Mouse (Mus musculus) v-Abl transformed pro-B cells (cell line): ENCODE data around the gene Ckmt2.

Experiments
- in situ Hi-C, 2 experiments: fragments of 400-800 bp; cut with MboI; formaldehyde crosslinking; loops; one replicate each; pipeline ENCODE4 v1.15.1; 2025; ENCODE audit not compliant: unreplicated experiment in 2 of 2

Ckmt2 gene

GRCm38 (mm10) chr13:91875581-91875980 lies 1.1 kb downstream of the Ckmt2 start:
- in situ Hi-C loops = no loop called here

GRCm38 (mm10) chr13:91874565-91874964 lies 2.1 kb downstream of the Ckmt2 start:
- in situ Hi-C loops = no loop called here

DNA sequence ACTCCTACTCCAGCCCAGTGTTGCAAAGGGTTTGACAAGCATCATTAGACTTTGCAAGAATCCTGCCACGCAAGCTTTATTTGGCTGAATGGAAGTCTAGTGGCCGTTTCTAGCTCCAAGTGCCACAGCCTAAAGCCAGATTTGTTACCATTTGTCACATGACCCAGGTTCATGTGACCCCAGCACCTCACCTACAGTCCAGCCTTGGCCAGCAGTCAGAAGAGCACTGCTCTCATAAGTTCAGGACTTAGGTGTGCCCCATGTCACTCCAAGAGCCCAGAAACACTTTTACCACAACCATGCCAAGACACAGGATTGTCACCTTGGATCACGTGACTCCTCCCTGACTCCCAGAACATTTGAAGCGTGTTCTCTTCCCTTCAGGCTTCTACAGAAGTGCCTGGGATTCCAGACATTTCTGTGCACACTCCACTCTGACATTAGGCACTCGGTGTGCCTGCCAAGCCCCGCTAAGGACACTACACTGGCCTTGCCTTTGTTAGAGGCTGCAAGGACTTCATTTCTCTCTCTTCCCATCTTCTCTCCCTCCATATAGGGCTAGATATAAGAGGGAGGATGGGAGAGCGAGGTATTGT lies 2.9 kb downstream of the Ckmt2 start:
- in situ Hi-C loops = no loop called here

DNA sequence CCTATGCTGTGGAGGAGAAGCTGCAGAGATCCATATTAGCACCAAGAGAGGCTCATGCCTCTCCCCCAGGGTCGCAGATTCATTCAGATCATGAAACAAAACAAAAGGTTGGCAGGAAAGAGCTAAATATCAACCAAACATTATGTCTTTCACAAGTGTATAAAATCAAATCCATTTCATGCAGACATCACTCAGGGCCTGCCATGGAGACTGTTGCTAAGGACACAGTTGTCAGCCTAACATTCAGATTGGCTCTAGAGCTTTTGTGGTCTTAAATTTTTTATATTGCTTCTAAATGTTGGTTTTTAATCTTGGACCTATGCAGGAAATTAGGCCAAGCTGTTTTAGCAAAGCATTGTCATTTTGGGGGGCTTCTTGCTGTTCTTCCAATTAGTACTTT lies 8.1 kb downstream of the Ckmt2 start:
- in situ Hi-C loops = no loop called here

DNA sequence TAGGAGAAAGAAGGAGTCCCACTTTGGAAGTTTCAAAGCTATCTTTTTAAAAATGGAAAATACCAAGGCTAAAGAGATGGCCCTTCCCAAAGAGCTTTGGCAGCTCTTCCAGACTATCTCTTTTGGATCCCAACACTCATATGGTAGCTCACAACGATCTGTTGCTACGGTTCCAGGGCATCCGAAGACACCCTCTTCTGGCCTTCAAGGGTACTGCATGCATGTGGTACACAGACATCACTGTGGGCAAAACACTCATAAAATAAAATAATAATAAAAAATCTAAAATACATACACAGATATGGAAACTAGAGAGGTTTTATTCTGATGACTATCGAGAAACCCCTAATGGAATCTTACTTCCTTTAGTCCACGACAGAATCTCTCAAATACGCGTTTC lies 17.9 kb downstream of the Ckmt2 start:
- in situ Hi-C loops = loop anchor here (5.0 kb wide), 2 partner anchors 922 to 927 kb away; no protein-coding TSS in a partner anchor

- in situ Hi-C loops = loop anchor here (5.0 kb wide), 2 partner anchors 920 to 925 kb away; no protein-coding TSS in a partner anchor
These were observed 19.3 kb downstream of the Ckmt2 start for GRCm38 (mm10) chr13:91857427-91857826.

GRCm38 (mm10) chr13:91854412-91854811 lies 22.3 kb downstream of the Ckmt2 start:
- in situ Hi-C loops = no loop called here

DNA sequence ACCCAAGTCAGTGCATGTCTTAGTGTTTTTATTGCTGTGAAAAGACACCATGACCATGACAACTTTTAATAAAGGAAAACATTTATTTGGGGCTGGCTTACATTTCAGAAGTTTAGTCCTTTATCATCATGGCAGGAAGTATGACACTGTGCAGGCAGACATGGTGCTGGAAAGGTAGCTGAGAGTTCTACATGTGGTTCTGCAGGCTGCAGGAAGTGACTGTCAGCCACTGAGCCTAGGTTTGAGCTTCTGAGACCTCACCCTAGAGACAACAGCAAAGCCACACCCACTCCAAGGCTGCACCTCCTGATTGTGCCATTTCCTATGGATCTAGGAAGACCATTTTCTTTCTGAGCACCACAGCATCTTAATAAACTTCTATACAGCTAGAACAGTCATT lies 48.8 kb downstream of the Ckmt2 start:
- in situ Hi-C loops = no loop called here

DNA sequence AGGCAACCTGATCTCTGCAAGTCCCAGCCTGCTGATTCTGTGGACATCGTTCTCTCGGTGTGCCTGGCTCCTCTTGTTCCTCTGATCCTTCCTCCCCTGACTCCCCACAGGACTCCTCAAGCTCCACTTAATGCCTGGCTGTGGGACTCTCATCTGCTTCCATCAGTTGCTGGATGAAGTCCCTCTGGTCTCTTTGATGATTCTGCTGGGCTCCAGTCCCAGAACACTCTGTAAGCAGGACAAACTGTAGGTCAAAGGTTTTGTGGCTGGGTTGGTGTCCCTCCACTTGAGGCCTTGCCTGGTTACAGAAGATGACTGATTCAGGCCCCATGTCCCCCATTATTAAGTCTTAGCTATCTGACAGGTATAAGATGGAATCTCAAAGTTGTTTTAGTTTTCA lies 50.6 kb downstream of the Ckmt2 start:
- in situ Hi-C loops = no loop called here

DNA sequence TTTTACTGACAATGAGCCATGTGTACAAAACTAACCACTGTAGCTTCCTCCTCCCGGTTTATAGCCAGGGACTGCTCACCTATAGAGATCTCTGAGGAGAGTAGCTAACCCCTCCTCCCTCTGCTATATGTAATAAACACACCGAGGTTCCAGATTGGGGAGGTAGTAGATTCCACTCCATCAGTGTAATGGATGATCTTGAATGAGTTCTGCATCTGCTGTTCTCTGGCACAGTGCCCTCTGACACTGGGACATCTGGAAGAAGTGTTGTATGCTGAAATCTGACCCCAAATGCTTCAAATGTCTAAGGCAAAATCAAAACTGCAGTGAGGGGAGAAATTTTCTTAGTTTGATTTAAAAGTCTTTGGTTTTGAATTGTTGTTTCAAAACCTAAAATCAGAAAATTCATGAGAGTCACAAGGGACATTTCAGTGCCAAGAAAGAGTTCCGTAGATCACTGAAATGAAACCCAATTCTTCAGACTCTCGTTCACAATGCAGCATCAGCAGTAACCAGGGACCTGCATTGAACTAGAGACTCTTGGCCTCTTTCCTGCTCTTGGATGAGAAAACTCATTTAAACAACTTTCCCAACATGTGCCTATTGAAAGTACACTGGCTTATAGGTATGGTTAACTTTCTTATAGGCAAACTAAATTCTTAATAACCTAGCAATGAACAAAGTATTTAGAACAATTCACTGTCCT lies 51.7 kb downstream of the Ckmt2 start:
- in situ Hi-C loops = loop anchor here in 1 of 2 experiments (25.0 kb wide), 2 partner anchors 363 to 1738 kb away; partner anchors contain the start of genes Ssbp2, Tmem167 and Xrcc4

DNA sequence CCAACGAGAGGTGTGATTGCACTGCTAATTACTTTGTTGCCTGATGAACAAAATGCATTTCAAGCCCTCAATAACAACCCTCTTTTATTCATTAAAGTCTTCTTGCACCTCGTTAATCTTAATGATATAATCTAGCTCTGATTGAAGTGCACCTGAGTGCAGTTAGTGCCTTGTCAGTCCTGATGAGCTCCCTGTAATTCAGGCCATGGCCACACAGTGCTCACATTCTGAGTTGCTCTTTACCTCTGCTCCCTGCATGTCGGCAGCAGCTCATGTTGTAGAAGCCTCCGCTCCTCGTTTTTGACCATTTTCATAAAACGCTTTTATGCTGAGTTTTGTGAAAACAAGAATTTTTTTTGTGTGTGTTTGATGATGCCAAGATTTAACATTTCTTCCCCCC lies 53.0 kb downstream of the Ckmt2 start:
- in situ Hi-C loops = loop anchor here in 1 of 2 experiments (25.0 kb wide), 2 partner anchors 361 to 1736 kb away; partner anchors contain the start of genes Ssbp2, Tmem167 and Xrcc4

GRCm38 (mm10) chr13:91814670-91815069 lies 62.0 kb downstream of the Ckmt2 start:
- in situ Hi-C loops = loop anchor here in 1 of 2 experiments (25.0 kb wide), 2 partner anchors 352 to 1727 kb away; partner anchors contain the start of genes Ssbp2, Tmem167 and Xrcc4

- in situ Hi-C loops = loop anchor here (5.0 to 25.0 kb wide), 6 partner anchors 347 to 1722 kb away; partner anchors contain the start of genes Dhfr (in 1 of the 2), Msh3 (in 1 of the 2), Rps23 (in 1 of the 2) and Ssbp2 (in 1 of the 2)
These were observed 67.2 kb downstream of the Ckmt2 start for GRCm38 (mm10) chr13:91809476-91809875.

DNA sequence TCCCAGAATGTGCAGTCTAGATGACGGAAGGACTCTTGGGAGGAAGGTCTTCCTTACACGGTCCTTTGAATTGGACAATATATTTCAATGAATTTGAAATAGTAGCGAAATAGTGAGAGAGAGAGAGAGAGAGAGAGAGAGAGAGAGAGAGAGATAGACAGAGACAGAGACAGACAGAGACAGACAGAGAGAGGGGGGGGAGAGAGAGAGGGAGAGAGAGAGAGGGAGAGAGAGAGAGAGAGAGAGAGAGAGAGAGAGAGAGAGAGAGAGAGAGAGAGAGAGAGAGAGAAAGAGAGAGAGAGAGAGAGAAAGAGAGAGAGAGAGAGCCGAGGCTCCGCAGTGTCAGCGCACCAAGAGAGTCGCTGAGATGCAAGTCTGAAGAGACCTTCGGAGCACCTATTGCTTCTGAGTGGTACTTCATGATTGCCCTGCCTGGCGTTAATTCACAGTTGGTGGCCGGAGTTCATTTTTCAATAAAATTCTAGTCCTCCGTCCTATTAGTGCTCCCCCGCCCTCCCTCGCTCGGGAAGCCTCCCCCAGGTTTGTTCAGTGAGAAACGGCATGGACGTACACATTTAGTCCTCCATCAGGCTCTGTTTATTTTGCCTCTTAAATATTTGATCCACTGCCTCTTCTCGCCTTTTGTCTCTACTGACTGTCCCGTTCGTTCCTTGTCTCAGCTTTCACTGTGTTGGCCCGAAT lies 68.7 kb downstream of the Ckmt2 start:
- in situ Hi-C loops = loop anchor here (5.0 to 25.0 kb wide), 6 partner anchors 346 to 1721 kb away; partner anchors contain the start of genes Dhfr (in 1 of the 2), Msh3 (in 1 of the 2), Rps23 (in 1 of the 2) and Ssbp2 (in 1 of the 2)

GRCm38 (mm10) chr13:91807155-91807839 lies 69.4 kb downstream of the Ckmt2 start, which contains the start of gene Zcchc9:
Zcchc9 (minus strand) TSS chr13:91807705.
- in situ Hi-C loops = loop anchor here (5.0 to 25.0 kb wide), 6 partner anchors 345 to 1720 kb away; partner anchors contain the start of genes Dhfr (in 1 of the 2), Msh3 (in 1 of the 2), Rps23 (in 1 of the 2) and Ssbp2 (in 1 of the 2)
